Mouse (Mus musculus) heart, postnatal 0 days (tissue): ENCODE results near the gene Samd9l. TPM values are rescaled to one million over a fixed set of nuclear protein-coding genes. Genes with fewer than 3 reads are reported as not detected.
"Not testable (repeated sequence)": the region's sequence is repeated elsewhere in the genome, so short reads cannot be mapped to it uniquely, and the experiment has no call there.

ENCODE experiments used
- ATAC-seq: fragments of 200-750 bp; cut with Nextera tagmentation; 2 replicates; pipeline ENCODE4 v1.8.0; 2017; ENCODE audit warnings: low read depth, moderate number of reproducible peaks, moderate library complexity; ENCODE audit not compliant: insufficient read depth
- DNase-seq: peaks from one replicate; pipeline ENCODE4 v3.0.0-alpha.2; 2016; ENCODE audit warnings: low spot score
- H3K27ac ChIP-seq: fragments of 300-500 bp; sonication (generic); 2 replicates; pipeline ENCODE4 v1.5.1; 2014; ENCODE audit warnings: low read depth, mild to moderate bottlenecking
- H3K27me3 ChIP-seq: fragments of 300-500 bp; sonication (generic); 2 replicates; pipeline ENCODE4 v1.6.1; 2014; ENCODE audit warnings: low read length, mixed read lengths; ENCODE audit not compliant: control insufficient read depth, insufficient read depth
- H3K36me3 ChIP-seq: fragments of 300-500 bp; sonication (generic); replicated peaks from 2 replicates; pipeline ENCODE4 v1.6.1; 2014; ENCODE audit warnings: low read length, mixed read lengths; ENCODE audit not compliant: control insufficient read depth, insufficient read depth
- H3K4me1 ChIP-seq: fragments of 300-500 bp; sonication (generic); 2 replicates; pipeline ENCODE4 v1.6.1; 2014; ENCODE audit warnings: antibody characterized with exemption; ENCODE audit not compliant: control insufficient read depth, insufficient read depth
- H3K4me2 ChIP-seq: fragments of 300-500 bp; sonication (generic); 2 replicates; pipeline ENCODE4 v1.6.1; 2014; ENCODE audit warnings: low read depth, mild to moderate bottlenecking, low read length, moderate library complexity
- H3K4me3 ChIP-seq: fragments of 300-500 bp; sonication (generic); 2 replicates; pipeline ENCODE4 v1.5.1; 2014; ENCODE audit warnings: low read depth, low read length
- H3K9ac ChIP-seq: fragments of 300-500 bp; sonication (generic); replicated peaks from 2 replicates; pipeline ENCODE4 v1.6.1; 2014; ENCODE audit warnings: low read depth, low read length, mixed read lengths
- H3K9me3 ChIP-seq: fragments of 300-500 bp; sonication (generic); replicated peaks from 2 replicates; pipeline ENCODE4 v1.6.1; 2016; ENCODE audit warnings: low read length; ENCODE audit not compliant: control insufficient read depth
- CTCF ChIP-seq: IDR thresholded peaks from 2 replicates; pipeline ENCODE4 v1.5.1; 2016; ENCODE audit warnings: antibody characterized with exemption, control low read depth, low read depth
- EP300 ChIP-seq: IDR thresholded peaks from 2 replicates; pipeline ENCODE4 v1.6.1; 2016; ENCODE audit warnings: antibody characterized with exemption, low read depth
- WGBS: fragments of 180-500 bp; shearing (Covaris S2); extraction: QIAGEN DNeasy Blood & Tissue Kit; methylation state at CpG from one replicate; pipeline ENCODE4 v1.1.7; 2014; 5-methylcytosine and 5-hydroxymethylcytosine counted together
- polyA plus RNA-seq: library from polyadenylated mRNA; unstranded; fragments of >200 nt; fragmentation: Nextera tagmentation; extraction: Ambion mirVana; gene quantifications from 2 replicates; pipeline ENCODE4 v1.2.1, GENCODE M21; 2015
- total RNA-seq: library from RNA; depleted of rRNA; stranded (reverse); fragments of >200 nt; gene quantifications from 2 replicates; pipeline ENCODE4 v1.2.3, GENCODE M21; 2014; ENCODE audit warnings: low replicate concordance; rRNA removed

Samd9l gene
- total and polyA plus RNA-seq, 2 experiments from 2014 or later, result 3.1 to 4.4 TPM

DNA sequence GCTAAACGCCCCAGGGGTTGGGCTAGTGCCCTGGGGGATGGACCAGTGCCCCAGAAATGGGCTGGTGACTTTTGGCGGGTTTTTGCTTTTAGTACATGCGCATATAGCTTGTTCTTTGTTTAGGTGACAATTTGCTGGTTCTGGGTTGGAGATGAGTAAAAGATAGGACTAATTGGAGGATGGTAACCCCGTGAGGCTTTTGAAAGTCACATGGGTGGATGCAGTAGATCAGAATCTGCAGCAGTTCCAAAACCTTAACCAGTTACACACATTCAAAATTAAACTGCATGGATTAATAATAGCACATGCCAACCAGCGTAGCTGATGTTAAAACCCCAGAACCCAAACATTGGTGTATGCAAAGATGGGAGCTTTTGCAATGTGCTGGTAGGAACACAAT is 57.9 kb downstream of the Samd9l start:
- ATAC-seq (no peak), DNase-seq (no peak)
- Histone ChIP-seq H3K4me1 (peaks cover 4% of the 10 kb centered on the region; the same call in 1 of the 2 replicates), H3K4me3 (no peak overlapping the region), H3K9me3 (no peaks in the 10 kb centered on the region), H3K9ac (no peak overlapping the region), H3K36me3 (no peaks in the 10 kb centered on the region), H3K4me2 (peak overlapping the region; percentile 45), H3K27me3 (no peaks in the 10 kb centered on the region), H3K27ac (no peak overlapping the region)
- 44% methylated on average over 5 of the region's 5 CpGs for WGBS
- TF ChIP-seq CTCF (no peak), EP300 (no peak)

DNA sequence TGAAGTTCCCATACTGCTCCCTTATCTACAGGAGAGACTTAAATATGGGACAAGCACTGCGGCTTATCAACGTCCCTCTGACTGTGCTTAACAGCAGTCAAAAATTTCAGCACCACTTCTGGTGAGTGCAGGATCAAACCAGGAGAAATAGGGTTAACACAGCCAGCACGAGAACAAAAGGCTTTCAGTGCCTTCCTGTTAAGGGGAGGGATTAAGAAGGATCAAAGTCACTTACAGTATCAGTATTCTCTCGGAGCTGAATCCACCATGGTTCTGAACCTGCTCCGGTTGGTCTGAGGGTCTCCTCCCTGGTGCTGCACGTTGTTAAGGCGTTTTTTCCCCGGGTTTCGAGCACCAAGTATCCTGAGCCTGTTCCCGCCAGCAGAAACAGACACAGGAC is 58.4 kb downstream of the Samd9l start:
- not testable (repeated sequence) for DNase-seq, ATAC-seq, H3K9me3 ChIP-seq, H3K4me1 ChIP-seq, H3K9ac ChIP-seq, H3K27ac ChIP-seq, H3K36me3 ChIP-seq, H3K27me3 ChIP-seq
- Histone ChIP-seq H3K4me3 (peak overlapping the region; percentile 28), H3K4me2 (peak overlapping the region; percentile 45)
- WGBS, result 1% methylated on average over 10 of the region's 10 CpGs

DNA sequence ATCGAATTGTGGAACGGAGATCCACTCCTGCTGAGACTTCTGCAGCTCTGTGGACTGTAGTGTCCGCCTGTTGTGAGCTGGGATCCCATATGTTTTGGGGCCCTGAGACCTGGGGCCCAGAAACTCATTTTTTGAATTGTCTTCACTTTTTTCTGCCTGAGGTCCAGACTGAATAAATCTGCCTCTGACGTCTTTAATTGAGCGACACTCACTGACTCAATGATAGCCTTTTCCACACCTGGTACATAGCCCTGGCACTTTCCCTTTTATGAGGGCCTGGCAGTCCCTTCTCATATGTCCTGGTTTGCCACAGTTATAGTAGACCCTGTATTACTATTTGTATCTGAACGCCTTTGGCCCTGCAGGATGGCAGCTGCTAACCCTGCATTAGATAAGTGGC is 60.2 kb downstream of the Samd9l start:
- not testable (repeated sequence) for ATAC-seq, H3K4me3 ChIP-seq, H3K27me3 ChIP-seq, H3K4me2 ChIP-seq, H3K36me3 ChIP-seq, H3K9ac ChIP-seq, DNase-seq, H3K4me1 ChIP-seq, H3K9me3 ChIP-seq, H3K27ac ChIP-seq
- WGBS, result 84% methylated on average over 6 of the region's 6 CpGs

Other genes starting within 250 kb of the Samd9l start
- gene Hepacam2, start 98.7 kb upstream of the Samd9l start, total RNA-seq, result not detected in 2 replicates
- 0.10 TPM in 1 of 2 replicates, not detected in the other for gene Hepacam2, start 98.7 kb upstream of the Samd9l start, polyA plus RNA-seq
- 10.3 and 39.6 TPM in 2 replicates for gene Vps50, start 98.8 kb upstream of the Samd9l start, total RNA-seq
- gene Vps50, start 98.8 kb upstream of the Samd9l start, polyA plus RNA-seq, result 14.3 and 14.9 TPM in 2 replicates